In the genomic region with DNA sequence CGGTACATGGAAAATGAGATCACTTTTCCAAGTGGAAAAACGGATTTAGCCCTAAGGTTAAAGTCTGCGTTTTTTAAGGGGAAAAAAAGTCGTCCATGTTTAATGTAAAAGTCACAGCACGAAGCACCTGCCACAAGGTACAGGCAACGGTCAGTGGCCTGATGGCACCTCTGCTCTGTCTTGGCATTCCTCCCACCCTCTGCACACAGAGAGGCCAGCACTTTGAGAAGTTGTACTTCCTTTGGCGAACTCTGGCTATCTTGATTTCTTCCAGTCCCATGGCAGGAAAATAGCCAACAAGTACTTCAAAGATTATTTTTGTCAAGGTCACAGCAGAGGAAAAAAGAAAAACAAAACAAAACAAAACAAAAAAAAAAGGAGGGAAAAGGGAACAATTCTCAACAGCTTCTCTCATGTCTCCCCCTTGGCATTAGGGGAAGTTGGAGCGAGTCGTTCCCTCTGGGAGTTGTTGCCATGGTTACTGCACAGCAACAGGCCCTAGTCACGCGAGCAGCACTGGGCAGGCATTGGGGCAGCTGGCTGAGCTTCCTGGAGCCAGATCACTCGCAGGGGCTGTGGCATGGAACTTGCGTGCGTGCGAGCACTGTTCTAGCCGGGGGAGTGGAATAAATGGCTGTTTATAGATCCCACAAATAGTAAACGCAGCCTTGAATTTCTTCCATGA, we compare ENCODE assay signal across 7 mouse cellular contexts. TPM values are rescaled to one million over a fixed set of nuclear protein-coding genes. Genes with fewer than 3 reads are reported as not detected.
DNase-seq lines count a peak whose midpoint lies in the region; ATAC-seq and TF ChIP-seq lines count a peak whose summit lies in the region.

No protein-coding gene starts in this region.

- H3K4me2 ChIP-seq in embryonic facial prominence, embryonic 12.5 days (replicated peaks) = peak overlapping the region; percentile 39
- peak overlapping the region; percentile 43 for H3K4me2 ChIP-seq in midbrain, embryonic 14.5 days (ENCODE audit: low read length)
- H3K4me2 ChIP-seq in stomach, postnatal 0 days (replicated peaks; ENCODE audit: low read depth) = 0 out of 2 replicates have a peak overlapping the region, but pooled peaks have one; percentile 5

- H3K36me3 ChIP-seq in embryonic facial prominence, embryonic 12.5 days = no peaks in the 10 kb centered on the region
- H3K36me3 ChIP-seq in limb, embryonic 10.5 days = no peaks in the 10 kb centered on the region
- no peaks in the 10 kb centered on the region for H3K36me3 ChIP-seq in midbrain, embryonic 14.5 days (ENCODE audit: control insufficient read depth, insufficient read depth, low read length)
- no peaks in the 10 kb centered on the region for H3K36me3 ChIP-seq in stomach, postnatal 0 days (ENCODE audit: control insufficient read depth, insufficient read depth, low read length)

- H3K27me3 ChIP-seq in embryonic facial prominence, embryonic 12.5 days = no peaks in the 10 kb centered on the region
- no peaks in the 10 kb centered on the region for H3K27me3 ChIP-seq in limb, embryonic 10.5 days (ENCODE audit: low read depth, poor library complexity, severe bottlenecking)
- H3K27me3 ChIP-seq in midbrain, embryonic 14.5 days (ENCODE audit: control insufficient read depth, insufficient read depth, low read length) = no peaks in the 10 kb centered on the region
- no peaks in the 10 kb centered on the region for H3K27me3 ChIP-seq in stomach, postnatal 0 days (ENCODE audit: control insufficient read depth, insufficient read depth, low read length)

- H3K4me1 ChIP-seq in embryonic facial prominence, embryonic 12.5 days = peaks cover 6% of the 10 kb centered on the region; the same call in 1 of the 2 replicates
- H3K4me1 ChIP-seq in limb, embryonic 10.5 days = peaks cover 9% of the 10 kb centered on the region
- H3K4me1 ChIP-seq in midbrain, embryonic 14.5 days (ENCODE audit: control insufficient read depth, insufficient read depth, low read length) = peaks cover 11% of the 10 kb centered on the region
- H3K4me1 ChIP-seq in stomach, postnatal 0 days (replicated peaks; ENCODE audit: control insufficient read depth, insufficient read depth) = no peaks in the 10 kb centered on the region

- no peaks in the 10 kb centered on the region for H3K9me3 ChIP-seq in embryonic facial prominence, embryonic 12.5 days
- H3K9me3 ChIP-seq in limb, embryonic 10.5 days (replicated peaks) = no peaks in the 10 kb centered on the region
- H3K9me3 ChIP-seq in midbrain, embryonic 14.5 days (ENCODE audit: control insufficient read depth, low read length) = no peaks in the 10 kb centered on the region
- no peaks in the 10 kb centered on the region for H3K9me3 ChIP-seq in stomach, postnatal 0 days (ENCODE audit: control insufficient read depth, low read length)

- WGBS in embryonic facial prominence, embryonic 12.5 days = 28% methylated on average over 17 of the region's 17 CpGs
- WGBS in limb, embryonic 10.5 days = 45% methylated on average over 17 of the region's 17 CpGs
- 18% methylated on average over 17 of the region's 17 CpGs for WGBS in midbrain, embryonic 14.5 days
- 29% methylated on average over 17 of the region's 17 CpGs for WGBS in stomach, postnatal 0 days

- no peak for TF ChIP-seq EP300 in stomach, postnatal 0 days (optimal IDR thresholded peaks at IDR 0.05)

- peak; percentile 76 for DNase-seq in adrenal gland, adult 8-10 months
- peak; percentile 84 to 87 for DNase-seq in heart, adult 18-20 months
- DNase-seq in kidney, adult 11 months = peak; percentile 59
- peak; percentile 67 for DNase-seq in limb, embryonic 10.5 days (ENCODE audit: low spot score)
- DNase-seq in midbrain, embryonic 14.5 days = peak; percentile 88
- DNase-seq in stomach, postnatal 0 days (ENCODE audit: low spot score) = peak; percentile 38

- ATAC-seq in embryonic facial prominence, embryonic 12.5 days (ENCODE audit: insufficient number of reproducible peaks, insufficient read depth, low FRiP score, low TSS enrichment) = peak; percentile 87
- ATAC-seq in midbrain, embryonic 14.5 days (ENCODE audit: low FRiP score, low TSS enrichment) = peak; percentile 89
- peak; percentile 79; the same call in 1 of the 2 replicates for ATAC-seq in stomach, postnatal 0 days (ENCODE audit: low FRiP score, low TSS enrichment)

- no peak overlapping the region for H3K9ac ChIP-seq in embryonic facial prominence, embryonic 12.5 days
- 0 out of 2 replicates have a peak overlapping the region, but pooled peaks have one; percentile 4 for H3K9ac ChIP-seq in midbrain, embryonic 14.5 days (replicated peaks; ENCODE audit: low read length)
- no peak overlapping the region for H3K9ac ChIP-seq in stomach, postnatal 0 days (ENCODE audit: low read length)

- TF ChIP-seq CTCF in stomach, postnatal 0 days (IDR thresholded peaks at IDR 0.05; ENCODE audit: low read depth) = no peak

- no peak overlapping the region for H3K27ac ChIP-seq in embryonic facial prominence, embryonic 12.5 days
- H3K27ac ChIP-seq in limb, embryonic 10.5 days = peak overlapping the region; percentile 47; the same call in 1 of the 2 replicates
- H3K27ac ChIP-seq in midbrain, embryonic 14.5 days (replicated peaks; ENCODE audit: low read depth, low read length) = no peak overlapping the region
- H3K27ac ChIP-seq in stomach, postnatal 0 days (replicated peaks) = no peak overlapping the region

- H3K4me3 ChIP-seq in embryonic facial prominence, embryonic 12.5 days = no peak overlapping the region
- no peak overlapping the region for H3K4me3 ChIP-seq in limb, embryonic 10.5 days
- H3K4me3 ChIP-seq in midbrain, embryonic 14.5 days (replicated peaks; ENCODE audit: low read depth, low read length) = no peak overlapping the region
- H3K4me3 ChIP-seq in stomach, postnatal 0 days (ENCODE audit: low read depth, low read length) = no peak overlapping the region

RNA-seq across cellular contexts. Expression of a gene that starts 36.8 kb away (rescaled TPM):
- 10 to 100 TPM; 63.0 to 79.3 (median 72.3) TPM for total RNA-seq in adrenal gland, adult 8-10 months (2022)
- polyA plus RNA-seq in embryonic facial prominence, embryonic 12.5 days (2016; fragmentation: Nextera tagmentation; extraction: Ambion mirVana) = 78.3 and 79.8 TPM in 2 replicates
- 10 to 100 TPM; 45.6 to 48.6 TPM for total RNA-seq in heart, adult 18-20 months (2021)
- polyA plus RNA-seq in limb, embryonic 10.5 days (2016; fragmentation: Nextera tagmentation; extraction: Ambion mirVana) = 78.4 and 87.2 TPM in 2 replicates
- polyA plus RNA-seq in midbrain, embryonic 14.5 days (2014; fragmentation: Nextera tagmentation; extraction: Ambion mirVana) = 125 and 145 TPM in 2 replicates
- polyA plus RNA-seq in stomach, postnatal 0 days (2015; fragmentation: Nextera tagmentation; extraction: Ambion mirVana) = 43.2 and 44.5 TPM in 2 replicates

RNA-seq across cellular contexts. Expression of a gene that starts 46.8 kb away (rescaled TPM):
- 1 to 10 TPM; 1.5 to 4.3 (median 2.9) TPM for total RNA-seq in adrenal gland, adult 8-10 months (2022)
- polyA plus RNA-seq in embryonic facial prominence, embryonic 12.5 days (2016; fragmentation: Nextera tagmentation; extraction: Ambion mirVana) = 1.2 and 1.7 TPM in 2 replicates
- total RNA-seq in heart, adult 18-20 months (2021) = 1 to 10 TPM; 1.2 to 1.6 TPM
- polyA plus RNA-seq in limb, embryonic 10.5 days (2016; fragmentation: Nextera tagmentation; extraction: Ambion mirVana) = 1.1 TPM in 2 replicates
- 0.15 and 1.5 TPM in 2 replicates for polyA plus RNA-seq in midbrain, embryonic 14.5 days (2014; fragmentation: Nextera tagmentation; extraction: Ambion mirVana)
- polyA plus RNA-seq in stomach, postnatal 0 days (2015; fragmentation: Nextera tagmentation; extraction: Ambion mirVana) = 0.47 and 0.53 TPM in 2 replicates

Comparison
In these comparisons a context has a peak if more than half of its experiments do, and no peak if none do; other contexts are left out.
1. DNase-seq: peak in every context shown above with its lines; median percentile 88 in midbrain, embryonic 14.5 days; 86 in heart, adult 18-20 months; 76 in adrenal gland, adult 8-10 months; 67 in limb, embryonic 10.5 days; 59 in kidney, adult 11 months; 38 in stomach, postnatal 0 days.